Mouse (Mus musculus): ENCODE data around the gene Tnnc2.

DNA sequence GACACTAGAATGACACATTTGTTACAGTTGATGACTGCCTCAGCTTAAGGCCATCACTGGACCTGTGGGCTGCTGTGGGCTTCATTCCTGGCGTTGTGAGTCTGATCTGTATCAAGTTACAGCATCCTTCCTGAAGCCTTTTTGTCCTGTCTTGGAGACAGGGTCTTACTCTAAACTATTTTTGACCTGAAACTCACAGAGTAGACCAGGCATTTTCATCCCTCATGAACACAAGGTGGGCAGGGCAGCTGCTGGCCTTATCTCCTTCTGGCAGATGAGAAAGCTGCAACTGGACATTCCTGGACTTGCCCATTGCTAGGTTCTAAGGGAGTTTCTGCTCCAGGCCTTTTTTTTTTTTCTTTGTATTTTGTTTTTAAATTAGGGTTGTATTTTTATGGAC lies 21.1 kb downstream of the Tnnc2 start:
- TF ChIP-seq POLR2A (IDR thresholded peaks at IDR 0.05; ENCODE audit: low read depth, low read length) (no peak), CTCF (IDR thresholded peaks at IDR 0.05; ENCODE audit: extremely low read depth, insufficient read length, insufficient replicate concordance, low read depth, low read length) (no peak)

All from small intestine, adult 2 months (tissue).